Mouse (Mus musculus) heart, postnatal 14 days (tissue): ENCODE measurements around the gene 1700080E11Rik. TPM values are rescaled to one million over a fixed set of nuclear protein-coding genes. Genes with fewer than 3 reads are reported as not detected.
"Not testable (repeated sequence)": the region's sequence is repeated elsewhere in the genome, so short reads cannot be mapped to it uniquely, and the experiment has no call there.

Source experiments
- DNase-seq, 2 experiments: peaks; one replicate each; pipeline ENCODE4 v3.0.0; 2021 to 2022
- intact Hi-C: fragments of 180-260 bp; cut with DNase I; formaldehyde crosslinking; loops from one replicate; pipeline ENCODE4 v1.15.1; 2025
- long read RNA-seq, 2 experiments: library from polyadenylated mRNA; stranded (forward); transcript quantifications; one replicate each; pipeline ENCODE4 v2.0.0; 2021
- total RNA-seq, 2 experiments: library from RNA; stranded (reverse); gene quantifications; 2 replicates each; pipeline ENCODE4 v1.2.3; 2021

1700080E11Rik gene
- not detected for total RNA-seq
- long read RNA-seq, experiment 1, result 0 reads
- long read RNA-seq, experiment 2, result 0 reads

DNA sequence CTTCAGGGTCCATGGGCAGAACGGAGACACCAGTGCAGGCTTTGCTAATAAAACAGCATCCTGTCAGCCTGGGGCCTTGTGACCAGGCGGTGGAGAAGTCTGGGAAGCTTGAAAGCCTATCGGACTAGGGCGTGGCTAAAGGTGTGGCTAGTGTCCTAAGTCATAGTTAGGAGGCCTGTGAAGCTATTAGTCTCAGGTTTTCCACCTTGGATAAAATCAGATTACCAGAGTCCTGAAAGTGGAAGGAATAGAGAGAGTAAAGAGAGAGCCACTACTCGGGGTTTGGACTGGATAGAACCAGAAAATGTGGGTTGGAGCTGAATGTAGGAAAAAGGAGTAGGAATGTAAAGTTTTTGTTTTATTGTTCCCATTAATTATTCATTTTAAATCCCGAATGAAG lies at the start of gene 1700080E11Rik:
Gene 1700080E11Rik (minus strand): TSS at position 101 of the 400 bp plus-strand sequence.
- DNase-seq, result no peak
- intact Hi-C loops, result no loop called here

- intact Hi-C loops, result no loop called here
- DNase-seq, result no peak
These were observed 41.8 kb upstream of the 1700080E11Rik start for GRCm38 (mm10) chr9:105186725-105187124.

DNA sequence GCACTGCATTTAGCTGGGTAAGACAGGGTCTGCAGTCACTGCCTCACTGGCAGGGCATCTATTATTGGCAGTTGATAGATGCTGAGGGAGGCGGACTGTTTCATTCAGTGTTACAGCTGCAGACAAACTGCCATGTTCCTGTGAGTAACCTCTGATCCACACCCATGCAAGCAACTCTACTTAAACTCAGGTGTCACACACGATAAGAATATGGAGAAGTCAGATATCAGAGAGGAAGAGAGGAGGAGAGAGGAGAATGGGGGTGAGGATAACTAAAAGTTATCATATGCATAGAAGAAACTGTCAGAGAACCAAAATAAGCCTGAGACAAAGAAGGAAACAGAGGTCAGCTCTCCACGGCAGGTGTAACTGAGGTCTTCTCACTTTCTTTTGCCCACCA lies 37.5 kb upstream of the 1700080E11Rik start:
- intact Hi-C loops, result no loop called here
- DNase-seq, result no peak

DNA sequence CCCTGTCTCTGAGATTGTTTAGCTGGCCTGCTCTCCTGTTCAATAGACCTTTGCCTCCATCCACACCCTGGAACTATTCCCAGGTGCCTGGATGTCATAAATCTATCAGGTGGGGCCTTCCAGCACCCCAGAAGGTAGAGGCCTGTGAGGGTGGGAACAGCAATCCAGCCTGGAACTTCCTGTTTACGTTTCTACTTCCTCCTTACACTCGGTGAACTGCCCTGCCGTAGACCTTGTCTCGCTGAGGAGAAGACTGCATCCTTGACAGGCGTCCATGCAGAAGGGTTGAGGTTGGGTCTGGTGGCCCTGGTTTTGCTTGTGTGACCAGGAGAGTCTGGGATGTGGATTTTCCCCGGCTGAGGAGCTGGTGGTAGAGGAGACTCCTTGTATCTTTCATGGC lies 5.7 kb downstream of the 1700080E11Rik start:
- intact Hi-C loops, result no loop called here
- no peak for DNase-seq

DNA sequence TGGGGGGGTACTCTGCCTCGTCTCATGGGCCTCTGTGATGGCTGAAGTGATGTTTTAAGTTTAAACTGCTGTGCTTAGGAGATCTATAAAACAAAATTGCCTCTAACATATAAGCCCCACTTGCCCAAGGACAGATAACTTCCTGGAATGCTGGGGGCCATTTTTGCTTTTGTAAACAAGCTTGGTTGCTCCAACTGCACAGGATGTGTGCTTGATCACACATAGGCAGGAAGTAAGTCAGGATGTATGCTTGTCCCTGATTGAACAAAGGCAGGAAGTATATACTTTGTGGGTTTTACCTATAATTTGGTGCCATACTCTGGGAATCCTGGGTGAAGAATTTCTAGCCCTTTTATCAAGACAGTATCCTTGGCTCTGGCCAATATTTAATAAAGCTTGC lies 8.5 kb downstream of the 1700080E11Rik start:
- no peak for DNase-seq

GRCm38 (mm10) chr9:105134536-105134935 lies 10.4 kb downstream of the 1700080E11Rik start:
- intact Hi-C loops, result no loop called here

More for the DNA sequence above, 8.5 kb downstream of the 1700080E11Rik start:
- intact Hi-C loops, result no loop called here

DNA sequence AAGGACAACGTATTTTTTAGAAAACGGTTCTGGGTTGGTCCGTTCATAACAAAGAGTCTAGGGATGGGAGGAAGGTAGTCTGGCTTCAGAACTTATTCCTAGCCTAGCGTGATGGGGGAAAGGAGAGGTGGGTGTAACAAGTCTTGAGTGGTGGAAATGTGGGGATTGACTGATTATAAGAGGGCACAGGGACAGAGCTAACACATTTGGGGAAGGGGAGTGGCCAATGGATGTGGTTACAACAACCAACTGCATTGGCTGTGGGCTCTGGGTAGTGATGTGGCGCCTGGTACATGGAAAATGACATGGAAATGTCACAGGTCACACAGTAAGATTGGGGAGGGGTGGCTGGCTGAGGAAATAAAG lies 12.9 kb downstream of the 1700080E11Rik start:
- intact Hi-C loops, result no loop called here
- DNase-seq, result no peak

More at GRCm38 (mm10) chr9:105134536-105134935, 10.4 kb downstream of the 1700080E11Rik start:
- DNase-seq, result no peak

DNA sequence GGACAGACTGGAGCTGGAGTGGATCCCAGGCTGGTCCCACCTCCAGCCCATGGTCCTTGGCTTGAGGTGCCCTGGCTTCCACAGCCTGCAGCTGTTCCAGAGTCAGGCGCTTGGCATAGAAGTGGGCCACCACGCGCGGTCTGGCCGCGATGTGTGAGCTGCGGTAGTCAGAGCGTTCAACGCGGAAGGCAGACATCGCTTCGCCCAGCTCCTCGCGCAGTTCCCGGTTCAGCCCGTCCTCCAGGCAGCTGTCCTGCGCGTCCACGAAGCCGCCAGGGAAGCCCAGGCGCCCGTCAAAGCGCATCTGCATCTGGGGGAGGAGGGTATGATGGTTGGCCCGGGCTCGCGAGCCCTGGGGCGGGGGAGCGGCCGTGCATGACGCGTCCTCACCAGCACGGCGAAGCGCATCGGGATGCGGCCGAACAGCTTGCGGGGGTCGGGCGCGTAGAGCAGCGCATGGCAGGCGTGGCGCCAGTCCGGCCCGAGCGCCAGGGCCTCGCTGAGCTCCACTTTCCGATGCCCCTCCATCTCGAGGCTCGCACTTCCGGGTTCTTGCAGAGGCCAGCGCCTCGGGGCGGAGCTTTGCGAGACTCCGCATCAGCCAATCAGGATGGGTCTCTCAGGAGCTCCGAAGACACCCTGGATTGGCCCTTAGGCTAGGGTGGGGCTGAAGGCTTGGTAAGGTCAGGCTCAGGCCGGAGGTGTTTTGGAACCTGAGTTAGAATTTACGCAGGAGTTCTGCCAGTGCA lies 13.5 kb downstream of the 1700080E11Rik start, which contains the start of gene Nudt16:
Gene Nudt16 (minus strand): TSS at position 572 of the 749 bp plus-strand sequence.
- intact Hi-C loops, result no loop called here

GRCm38 (mm10) chr9:105130331-105130730 lies 14.6 kb downstream of the 1700080E11Rik start:
- intact Hi-C loops, result no loop called here

More for the DNA sequence above, 13.5 kb downstream of the 1700080E11Rik start, which contains the start of gene Nudt16:
- peak; percentile 88 to 90 for DNase-seq

DNA sequence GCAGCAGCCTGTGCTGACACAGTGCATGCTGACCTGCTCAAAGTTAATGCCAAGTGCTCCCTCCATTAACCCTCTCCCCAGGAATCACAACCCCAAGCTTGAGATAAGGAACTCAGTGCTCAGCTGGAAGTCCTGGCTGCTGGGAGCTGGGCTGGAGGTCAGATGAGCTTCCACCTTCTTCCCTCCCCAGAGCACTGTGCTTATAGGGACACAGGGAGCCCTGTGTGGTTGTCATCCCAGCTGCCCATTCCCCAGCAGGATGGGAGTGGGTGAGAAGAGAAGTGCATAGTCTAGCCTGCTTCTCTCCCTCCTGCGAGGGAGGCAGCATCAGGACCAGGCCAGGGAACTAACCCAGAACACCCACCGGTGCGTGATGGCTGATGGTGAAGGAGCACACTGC lies 19.7 kb downstream of the 1700080E11Rik start:
- intact Hi-C loops, result not testable (repeated sequence)

More at GRCm38 (mm10) chr9:105130331-105130730, 14.6 kb downstream of the 1700080E11Rik start:
- DNase-seq, result no peak

DNA sequence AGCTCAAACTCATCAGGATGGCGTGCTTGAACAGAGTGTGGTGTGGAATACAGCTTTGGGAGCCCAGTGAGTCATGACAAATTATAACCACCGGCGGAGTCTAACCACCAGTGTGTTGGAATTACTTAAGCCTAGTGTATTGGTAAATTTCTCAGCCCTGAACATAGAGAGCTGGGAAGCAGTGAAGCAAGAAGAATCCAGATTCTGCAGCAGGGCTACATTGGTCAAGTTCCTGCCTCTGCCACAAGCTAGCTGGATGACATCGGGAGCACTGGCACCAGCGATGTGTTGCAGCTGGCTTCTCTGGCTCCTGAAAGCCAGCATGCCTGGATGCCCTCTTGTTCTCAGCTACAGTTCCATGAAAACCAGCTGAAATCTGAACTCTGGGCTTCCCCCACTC lies 41.0 kb downstream of the 1700080E11Rik start:
- intact Hi-C loops, result no loop called here
- no peak for DNase-seq

More for the DNA sequence above, 19.7 kb downstream of the 1700080E11Rik start:
- DNase-seq, result not testable (repeated sequence)

- DNase-seq, result no peak
- intact Hi-C loops, result no loop called here
These were observed 43.0 kb downstream of the 1700080E11Rik start for GRCm38 (mm10) chr9:105101911-105102310.

DNA sequence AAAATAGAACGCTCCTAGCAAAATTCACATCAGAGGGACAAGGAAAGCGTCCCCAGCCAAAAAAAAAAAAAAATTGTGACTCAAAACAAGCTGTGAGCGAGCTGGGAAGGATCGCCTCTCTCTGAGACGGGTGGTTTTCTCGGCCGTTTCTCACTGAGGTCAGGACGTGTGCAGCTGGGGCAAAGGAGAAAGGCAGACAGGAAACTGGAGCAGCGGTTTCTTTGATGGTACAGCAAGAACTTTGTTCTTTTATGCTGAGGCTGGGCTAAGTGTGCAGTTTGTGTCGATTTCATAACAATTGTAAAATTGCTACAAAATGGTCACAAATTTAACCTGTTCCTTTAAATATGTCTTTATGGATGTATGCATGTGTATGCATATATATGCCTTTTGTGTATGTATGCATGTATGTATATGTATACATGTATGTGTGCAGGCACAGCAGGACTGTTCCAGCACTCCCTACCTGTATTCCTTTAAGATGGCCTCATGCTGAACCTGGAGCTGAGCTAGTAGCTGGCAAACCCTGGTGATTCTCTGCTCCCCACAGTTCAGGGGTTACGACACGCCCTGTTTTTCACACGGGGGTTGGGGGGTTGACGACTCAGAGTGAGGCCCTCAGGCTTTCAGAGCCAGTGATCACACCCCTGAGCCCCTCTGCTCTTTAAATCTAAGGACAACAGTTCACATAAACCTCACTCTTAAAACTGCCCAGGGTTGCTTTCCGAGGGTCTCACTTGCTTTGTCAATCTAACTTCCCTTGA lies 43.9 kb downstream of the 1700080E11Rik start:
- no peak for DNase-seq
- intact Hi-C loops, result no loop called here

Other genes starting within 250 kb of the 1700080E11Rik start
- 100 to 1,000 TPM; 131 to 144 TPM for gene Mrpl3, start 91.9 kb downstream of the 1700080E11Rik start, total RNA-seq
- 1 to 10 TPM; 4.7 TPM for gene Nudt16, start 13.3 kb downstream of the 1700080E11Rik start, total RNA-seq